Mouse (Mus musculus): Measurements from ENCODE around the gene Rab5b. TPM values are rescaled to one million over a fixed set of nuclear protein-coding genes. Genes with fewer than 3 reads are reported as not detected.
"Not testable (repeated sequence)": the region's sequence is repeated elsewhere in the genome, so short reads cannot be mapped to it uniquely, and the experiment has no call there.

Rab5b gene
- polyA plus RNA-seq, 1 experiment from 2014 or later: 60.5 TPM

- H3K9me3 ChIP-seq; H3K9ac ChIP-seq; ATAC-seq; H3K4me1 ChIP-seq (replicated peaks); H3K27ac ChIP-seq; H3K27me3 ChIP-seq (replicated peaks); H3K4me2 ChIP-seq (replicated peaks); H3K36me3 ChIP-seq; H3K4me3 ChIP-seq (replicated peaks): not testable (repeated sequence)
- WGBS: 86% methylated on average over 5 of the region's 5 CpGs
These were observed 65.8 kb downstream of the Rab5b start for GRCm38 (mm10) chr10:128630306-128630705.

- 84% methylated on average over 2 of the region's 2 CpGs for WGBS
- Histone ChIP-seq H3K4me3 (replicated peaks) (no peak overlapping the region), H3K27ac (no peak overlapping the region), H3K9ac (no peak overlapping the region), H3K4me1 (replicated peaks) (0 out of 2 replicates have a peak, but pooled peaks cover 4% of the 10 kb centered on the region), H3K36me3 (0 out of 2 replicates have a peak, but pooled peaks cover 2% of the 10 kb centered on the region), H3K27me3 (replicated peaks) (no peaks in the 10 kb centered on the region), H3K9me3 (no peaks in the 10 kb centered on the region), H3K4me2 (replicated peaks) (no peak overlapping the region)
- no peak for ATAC-seq
These were observed 66.3 kb downstream of the Rab5b start for GRCm38 (mm10) chr10:128629746-128630145.

- Histone ChIP-seq H3K9ac (no peak overlapping the region), H3K27me3 (replicated peaks) (no peaks in the 10 kb centered on the region), H3K4me3 (replicated peaks) (no peak overlapping the region), H3K9me3 (no peaks in the 10 kb centered on the region), H3K4me2 (replicated peaks) (no peak overlapping the region), H3K27ac (no peak overlapping the region), H3K36me3 (peaks cover 13% of the 10 kb centered on the region), H3K4me1 (replicated peaks) (0 out of 2 replicates have a peak, but pooled peaks cover 4% of the 10 kb centered on the region)
- no peak for ATAC-seq
- 84% methylated on average over 10 of the region's 10 CpGs for WGBS
These were observed 68.4 kb downstream of the Rab5b start for GRCm38 (mm10) chr10:128627398-128628317.

Other genes starting within 250 kb of the Rab5b start
- gene Smarcc2, start 237.0 kb downstream of the Rab5b start, polyA plus RNA-seq (2015; fragmentation: Nextera tagmentation; extraction: Ambion mirVana): 62.5 TPM in 2 replicates
- gene Myl6, start 202.1 kb downstream of the Rab5b start, polyA plus RNA-seq (2015; fragmentation: Nextera tagmentation; extraction: Ambion mirVana): 1,676 and 1,825 TPM in 2 replicates
- gene Myl6b, start 197.6 kb downstream of the Rab5b start, polyA plus RNA-seq (2015; fragmentation: Nextera tagmentation; extraction: Ambion mirVana): 2.4 and 2.7 TPM in 2 replicates
- 28.4 and 29.3 TPM in 2 replicates for gene Esyt1, start 170.4 kb downstream of the Rab5b start, polyA plus RNA-seq (2015; fragmentation: Nextera tagmentation; extraction: Ambion mirVana)
- 14.5 and 15.2 TPM in 2 replicates for gene Zc3h10, start 148.5 kb downstream of the Rab5b start, polyA plus RNA-seq (2015; fragmentation: Nextera tagmentation; extraction: Ambion mirVana)
- gene Rpl41, start 147.0 kb downstream of the Rab5b start, polyA plus RNA-seq (2015; fragmentation: Nextera tagmentation; extraction: Ambion mirVana): 3,667 and 3,915 TPM in 2 replicates
- 205 and 210 TPM in 2 replicates for gene Pa2g4, start 130.3 kb downstream of the Rab5b start, polyA plus RNA-seq (2015; fragmentation: Nextera tagmentation; extraction: Ambion mirVana)
- 30.5 and 31.5 TPM in 2 replicates for gene Erbb3, start 106.6 kb downstream of the Rab5b start, polyA plus RNA-seq (2015; fragmentation: Nextera tagmentation; extraction: Ambion mirVana)
- 693 and 768 TPM in 2 replicates for gene Rps26, start 69.5 kb downstream of the Rab5b start, polyA plus RNA-seq (2015; fragmentation: Nextera tagmentation; extraction: Ambion mirVana)
- gene Ikzf4, start 50.3 kb downstream of the Rab5b start, polyA plus RNA-seq (2015; fragmentation: Nextera tagmentation; extraction: Ambion mirVana): 1.9 and 2.2 TPM in 2 replicates
- 11.9 and 12.1 TPM in 2 replicates for gene Suox, start 22.2 kb downstream of the Rab5b start, polyA plus RNA-seq (2015; fragmentation: Nextera tagmentation; extraction: Ambion mirVana)
- 1.0 and 1.1 TPM in 2 replicates for gene Pmel, start 7.9 kb upstream of the Rab5b start, polyA plus RNA-seq (2015; fragmentation: Nextera tagmentation; extraction: Ambion mirVana)
- gene Cdk2, start 8.8 kb upstream of the Rab5b start, polyA plus RNA-seq (2015; fragmentation: Nextera tagmentation; extraction: Ambion mirVana): 72.7 and 80.9 TPM in 2 replicates
- 7.1 and 7.4 TPM in 2 replicates for gene Dgka, start 48.6 kb upstream of the Rab5b start, polyA plus RNA-seq (2015; fragmentation: Nextera tagmentation; extraction: Ambion mirVana)
- 32.9 and 34.1 TPM in 2 replicates for gene Pym1, start 51.6 kb upstream of the Rab5b start, polyA plus RNA-seq (2015; fragmentation: Nextera tagmentation; extraction: Ambion mirVana)
- 0.60 and 1.0 TPM in 2 replicates for gene Mmp19, start 94.6 kb upstream of the Rab5b start, polyA plus RNA-seq (2015; fragmentation: Nextera tagmentation; extraction: Ambion mirVana)
- gene Dnajc14, start 107.8 kb upstream of the Rab5b start, polyA plus RNA-seq (2015; fragmentation: Nextera tagmentation; extraction: Ambion mirVana): 44.6 and 47.6 TPM in 2 replicates
- 11.2 and 12.7 TPM in 2 replicates for gene Tmem198b, start 108.1 kb upstream of the Rab5b start, polyA plus RNA-seq (2015; fragmentation: Nextera tagmentation; extraction: Ambion mirVana)
- 186 and 201 TPM in 2 replicates for gene Sarnp, start 121.1 kb upstream of the Rab5b start, polyA plus RNA-seq (2015; fragmentation: Nextera tagmentation; extraction: Ambion mirVana)
- gene Ormdl2, start 125.4 kb upstream of the Rab5b start, polyA plus RNA-seq (2015; fragmentation: Nextera tagmentation; extraction: Ambion mirVana): 101 and 116 TPM in 2 replicates
- 3.5 and 3.9 TPM in 2 replicates for gene Gdf11, start 195.5 kb upstream of the Rab5b start, polyA plus RNA-seq (2015; fragmentation: Nextera tagmentation; extraction: Ambion mirVana)
- 708 and 725 TPM in 2 replicates for gene Cd63, start 204.7 kb upstream of the Rab5b start, polyA plus RNA-seq (2015; fragmentation: Nextera tagmentation; extraction: Ambion mirVana)
- gene Rdh5, start 226.6 kb upstream of the Rab5b start, polyA plus RNA-seq (2015; fragmentation: Nextera tagmentation; extraction: Ambion mirVana): 11.7 and 12.0 TPM in 2 replicates
- gene Bloc1s1, start 227.8 kb upstream of the Rab5b start, polyA plus RNA-seq (2015; fragmentation: Nextera tagmentation; extraction: Ambion mirVana): 194 and 203 TPM in 2 replicates
- 2.9 and 3.8 TPM in 2 replicates for gene Itga7, start 237.6 kb upstream of the Rab5b start, polyA plus RNA-seq (2015; fragmentation: Nextera tagmentation; extraction: Ambion mirVana)